Mouse (Mus musculus) right cerebral cortex, postnatal 14 days (tissue): Measurements from ENCODE around the gene BC048403.
"Not testable (repeated sequence)": the region's sequence is repeated elsewhere in the genome, so short reads cannot be mapped to it uniquely, and the experiment has no call there.

Experiments
- DNase-seq: peaks from one replicate; pipeline ENCODE4 v3.0.0; 2022

BC048403 gene

DNA sequence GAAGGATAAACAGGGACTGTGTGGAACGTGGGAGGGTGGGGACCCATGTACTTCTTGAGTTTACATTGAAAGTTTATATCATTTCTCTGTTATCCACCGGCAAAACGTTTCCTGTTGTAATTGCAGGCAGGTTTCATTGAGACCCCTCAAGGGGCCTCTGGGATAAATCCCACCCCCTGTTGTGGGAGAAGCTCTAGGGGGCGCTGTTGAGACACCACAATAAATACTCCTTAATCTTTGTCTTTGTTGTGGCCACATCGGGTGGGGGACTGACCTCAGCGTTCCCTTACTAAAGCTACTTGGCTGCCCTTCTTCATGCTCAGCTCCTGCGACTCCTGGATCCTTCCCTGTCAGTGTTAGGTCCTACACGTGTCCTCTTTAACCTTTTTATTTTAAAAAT lies 19.4 kb downstream of the BC048403 start:
- DNase-seq = no peak

DNA sequence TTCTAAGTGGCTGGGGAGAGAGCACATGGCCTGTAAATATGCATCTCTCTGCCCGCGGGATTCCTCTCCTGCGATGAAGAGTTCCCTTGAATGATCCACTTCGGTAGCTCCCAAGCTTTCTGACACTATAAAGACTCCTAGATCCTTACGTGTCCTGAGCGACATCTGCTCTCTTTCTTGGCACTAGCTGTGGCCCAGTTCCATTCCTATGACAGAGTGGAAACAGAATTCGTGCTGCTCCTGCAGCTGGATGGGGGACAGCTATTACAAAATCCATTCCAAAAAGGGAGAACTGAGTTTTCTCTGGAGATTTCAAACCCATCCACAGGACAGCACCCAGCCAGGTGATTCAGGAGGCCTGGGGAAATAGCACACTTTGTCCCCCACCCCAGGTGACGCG lies 22.4 kb downstream of the BC048403 start:
- DNase-seq = no peak

- no peak for DNase-seq
Measured at GRCm38 (mm10) chr10:121763191-121763590, 23.5 kb downstream of the BC048403 start.

DNA sequence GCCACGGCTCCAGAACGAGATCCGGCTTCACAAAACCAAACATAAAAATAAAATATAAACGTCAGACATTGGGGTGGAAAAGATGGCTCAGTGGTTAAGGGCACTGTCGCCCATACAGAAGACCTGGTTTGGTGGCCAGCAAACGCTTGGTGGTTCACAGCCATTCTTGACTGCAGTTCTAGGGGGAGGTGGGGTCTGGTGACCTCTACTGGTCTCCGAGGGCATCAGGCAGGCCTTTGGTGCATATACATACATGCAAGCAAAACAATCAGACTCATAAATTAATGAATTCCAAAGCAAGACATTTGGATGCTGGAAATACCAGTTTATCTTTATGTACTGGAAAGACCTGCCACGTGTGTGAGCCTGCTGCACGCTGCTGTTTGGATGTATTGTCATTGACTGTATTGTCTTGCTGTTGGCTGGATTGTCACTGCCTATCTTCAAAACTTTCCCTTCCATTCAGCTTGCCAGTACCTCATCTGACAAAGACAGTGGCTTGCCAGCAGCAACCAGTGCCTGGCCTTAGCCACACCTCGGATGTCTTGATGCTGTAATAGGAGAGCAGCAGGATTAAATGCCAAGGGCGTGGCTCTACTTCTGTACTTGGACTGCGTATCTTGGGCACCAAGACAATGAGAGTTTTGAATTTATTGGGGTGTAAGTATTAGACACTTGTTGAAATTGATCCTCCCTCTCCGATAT lies 24.9 kb downstream of the BC048403 start:
- DNase-seq = no peak

DNA sequence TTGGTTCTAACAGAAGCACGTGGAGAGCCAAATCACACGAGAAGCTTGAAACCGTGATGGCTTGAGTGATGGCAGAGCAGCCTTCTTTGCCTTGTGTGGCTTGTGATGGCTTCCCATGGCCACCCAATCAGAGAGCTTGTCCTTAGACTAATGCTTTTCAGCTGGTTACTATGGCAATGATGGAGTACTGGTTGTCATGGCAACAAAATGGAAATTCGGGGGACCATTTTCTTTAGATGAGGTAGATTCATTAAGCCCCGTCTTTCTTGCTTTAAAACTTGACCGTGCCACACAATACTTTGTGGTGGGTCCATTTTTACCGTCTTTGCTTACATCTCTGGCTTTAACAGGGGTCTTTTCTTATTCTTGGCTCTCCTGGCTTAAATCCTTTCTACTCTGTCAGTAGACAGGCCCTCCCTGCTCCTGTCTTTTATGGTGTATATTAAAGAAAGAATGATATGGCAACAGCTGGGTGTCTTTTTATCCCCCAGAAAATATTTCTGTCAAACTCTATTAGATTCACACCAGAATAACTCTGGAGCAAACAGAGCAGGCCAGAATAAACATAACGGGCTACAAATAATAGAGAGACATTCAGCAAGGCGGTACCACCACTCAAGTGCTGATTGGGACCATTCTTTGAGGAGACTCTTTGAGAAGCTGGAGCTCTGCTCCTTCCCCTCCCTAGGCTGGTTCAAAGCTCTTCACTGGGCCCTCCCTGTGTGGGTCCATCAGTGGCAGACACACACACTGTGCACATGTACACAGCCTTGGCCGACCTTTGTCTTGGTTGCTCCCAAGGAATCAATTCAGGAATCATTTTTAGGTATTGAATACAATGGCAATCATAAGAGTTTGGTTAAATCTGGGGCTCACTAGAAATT lies 25.7 kb downstream of the BC048403 start:
- DNase-seq = peak; percentile 19

DNA sequence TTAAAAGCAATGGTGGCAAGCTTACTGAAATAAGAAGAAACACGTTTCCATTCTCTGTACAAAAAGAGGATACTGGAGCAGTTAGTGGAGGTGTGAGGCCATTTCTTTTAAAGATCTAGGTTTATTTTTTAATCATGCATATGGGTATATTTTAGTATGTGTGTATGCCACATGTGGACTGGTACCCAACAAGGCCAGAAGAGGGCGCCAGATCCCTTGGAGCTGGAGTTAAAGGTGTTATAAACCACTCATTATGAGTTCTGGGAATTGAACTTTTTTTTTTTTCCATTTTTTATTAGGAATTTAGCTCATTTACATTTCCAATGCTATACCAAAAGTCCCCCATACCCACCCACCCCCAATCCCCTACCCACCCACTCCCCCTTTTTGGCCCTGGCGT lies 27.6 kb downstream of the BC048403 start:
- DNase-seq = not testable (repeated sequence)

GRCm38 (mm10) chr10:121769711-121770110 lies 30.0 kb downstream of the BC048403 start:
- no peak for DNase-seq

GRCm38 (mm10) chr10:121770624-121771577 lies 31.2 kb downstream of the BC048403 start:
- no peak for DNase-seq

DNA sequence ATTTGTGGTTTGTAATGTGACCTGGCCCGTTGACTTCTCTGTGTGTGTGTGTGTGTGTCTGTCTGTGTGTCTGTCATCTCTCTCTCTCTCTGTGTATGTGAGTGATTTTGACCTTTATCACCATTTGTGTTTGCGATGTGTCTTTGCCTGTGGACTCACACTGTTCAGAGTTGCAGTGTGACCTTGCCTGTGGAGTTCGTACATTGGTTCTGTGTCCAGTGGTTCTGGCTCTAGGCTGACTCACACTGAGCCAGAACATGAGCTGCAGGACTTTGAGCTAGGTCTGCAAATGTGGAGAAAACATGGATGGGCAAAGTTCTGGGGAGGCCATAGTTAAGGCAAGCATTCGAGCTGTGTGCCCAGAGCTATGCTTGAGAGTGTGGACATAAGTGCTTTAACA lies 34.1 kb downstream of the BC048403 start:
- no peak for DNase-seq

- DNase-seq = no peak
Measured at GRCm38 (mm10) chr10:121775990-121776389, 36.3 kb downstream of the BC048403 start.

- no peak for DNase-seq
Measured at GRCm38 (mm10) chr10:121781159-121781558, 41.4 kb downstream of the BC048403 start.

GRCm38 (mm10) chr10:121788536-121788935 lies 48.8 kb downstream of the BC048403 start:
- no peak for DNase-seq

- no peak for DNase-seq
Measured at GRCm38 (mm10) chr10:121790078-121790477, 50.3 kb downstream of the BC048403 start.

DNA sequence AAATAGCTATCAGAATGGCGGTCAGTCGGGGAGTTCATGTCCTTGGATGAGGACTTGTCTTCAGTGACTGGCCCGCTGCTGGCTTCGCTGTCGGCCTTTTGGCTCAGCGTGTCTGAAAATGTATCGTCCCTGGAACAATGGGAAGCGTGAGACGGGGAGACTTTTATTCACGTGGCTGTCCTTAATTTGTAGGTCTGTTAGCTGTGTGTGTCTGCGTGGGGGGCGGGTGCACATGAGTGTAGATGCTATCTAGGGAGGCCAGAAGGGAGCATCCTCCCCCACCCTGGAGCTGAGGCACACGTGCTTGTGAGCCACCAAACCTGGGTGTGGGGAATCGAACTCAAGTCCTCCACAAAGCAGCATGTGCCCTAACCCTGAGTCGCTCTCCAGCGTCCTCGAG lies 52.9 kb downstream of the BC048403 start:
- no peak for DNase-seq

DNA sequence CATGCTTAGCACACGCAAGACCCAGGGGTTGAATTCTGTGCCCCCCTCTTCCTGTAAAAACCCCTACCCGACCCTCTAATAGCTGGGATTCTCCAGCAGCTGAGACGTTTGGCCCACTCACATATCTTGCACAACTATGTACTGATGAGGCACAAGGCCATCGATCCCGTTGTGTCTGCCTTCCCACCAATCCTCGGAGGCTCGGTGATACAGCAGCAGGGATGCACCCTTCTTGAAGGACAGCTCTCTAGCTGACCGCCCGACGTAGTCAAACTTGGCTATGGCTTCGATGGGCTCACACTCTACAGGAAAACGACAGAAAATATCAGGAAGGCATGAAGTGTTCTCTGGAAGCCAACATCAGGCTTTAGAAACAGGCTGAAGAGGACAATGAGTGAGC lies 54.7 kb downstream of the BC048403 start:
- no peak for DNase-seq

GRCm38 (mm10) chr10:121796027-121796802 lies 56.5 kb downstream of the BC048403 start:
- DNase-seq = no peak

GRCm38 (mm10) chr10:121800041-121800440 lies 60.3 kb downstream of the BC048403 start:
- DNase-seq = no peak
